Mouse (Mus musculus) cerebellum, adult 2 months (tissue): ENCODE measurements at regions not wholly inside any gene's neighbourhood (a gene's known extent, or its start where the extent isn't known, plus 50 kb on each side); places are given as distances from the start of the nearest gene placed in this dataset.

Experiments
- CTCF ChIP-seq: fragments of 200-500 bp; IDR thresholded peaks from 2 replicates; pipeline ENCODE4 v1.5.1; 2011; ENCODE audit warnings: low read depth, mild to moderate bottlenecking, control low read depth, low read length, moderate library complexity, borderline replicate concordance; ENCODE audit not compliant: insufficient read depth
- POLR2A ChIP-seq: fragments of 200-500 bp; IDR thresholded peaks from 2 replicates; pipeline ENCODE4 v1.6.1; 2011; ENCODE audit warnings: low read length, control low read depth, borderline replicate concordance; ENCODE audit not compliant: insufficient read depth

DNA sequence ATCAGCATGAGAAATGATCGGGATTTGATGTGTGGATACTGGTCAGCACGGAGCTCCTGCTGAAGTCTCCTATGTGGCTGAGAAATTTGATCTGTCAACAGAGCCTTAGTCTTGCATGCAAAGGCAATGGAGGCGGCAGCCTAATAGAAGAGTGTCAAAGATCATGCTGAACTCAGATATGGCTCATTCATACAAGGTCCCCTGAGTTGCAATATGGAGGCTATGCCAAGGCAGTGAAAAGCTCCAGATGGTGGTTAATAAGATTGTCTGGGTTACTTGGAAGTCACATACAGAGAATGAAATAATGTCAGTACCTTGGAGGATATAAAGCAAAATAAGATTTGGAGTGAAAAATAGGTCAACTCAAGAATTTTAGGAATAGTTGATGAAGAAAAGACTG, 677.6 kb downstream of the Poteg start:
- TF ChIP-seq CTCF (no peak), POLR2A (no peak)
